Mouse (Mus musculus) monocyte, adult 5-6 weeks (primary cell): ENCODE data around the gene Olfr713. TPM values are rescaled to one million over a fixed set of nuclear protein-coding genes. Genes with fewer than 3 reads are reported as not detected.
A peak's percentile ranks its signal among the peaks of the same experiment; 100 is the strongest.

Source experiments
- ATAC-seq: fragments of 153-309, 156-312 bp; replicated peaks from 2 replicates; pipeline ENCODE4 v1.8.0; 2017; ENCODE audit warnings: mild to moderate bottlenecking; ENCODE audit not compliant: low TSS enrichment, insufficient number of reproducible peaks, severe bottlenecking, poor library complexity, low FRiP score
- total RNA-seq: library from RNA; stranded (forward); fragments of 200-1000, 200-491, 200-594 nt; gene quantifications from 3 replicates; pipeline ENCODE4 v1.2.3, GENCODE M21; 2017

The Olfr713 gene
- total RNA-seq: not detected in 3 replicates

- ATAC-seq: no peak
These were observed at the start of gene Olfr713 for GRCm38 (mm10) chr7:107030874-107031273. Gene Olfr713, plus strand, starts transcription at chr7:107031174.

- ATAC-seq: no peak
These were observed 45.7 kb upstream of the Olfr713 start for GRCm38 (mm10) chr7:106985236-106985635.

GRCm38 (mm10) chr7:107000798-107001197, 30.2 kb upstream of the Olfr713 start:
- no peak for ATAC-seq

GRCm38 (mm10) chr7:107004169-107004568, 26.8 kb upstream of the Olfr713 start:
- no peak for ATAC-seq

GRCm38 (mm10) chr7:107005972-107006371, 25.0 kb upstream of the Olfr713 start, which contains the start of gene Olfr2:
Gene Olfr2, minus strand, starts transcription at chr7:107006072.
- no peak for ATAC-seq

- ATAC-seq: no peak
These were observed 9.1 kb downstream of the Olfr713 start for GRCm38 (mm10) chr7:107039934-107040563.

- ATAC-seq: no peak
These were observed 12.2 kb downstream of the Olfr713 start for GRCm38 (mm10) chr7:107043136-107043535.

GRCm38 (mm10) chr7:107044407-107044806, 13.4 kb downstream of the Olfr713 start:
- ATAC-seq: peak; percentile 78

GRCm38 (mm10) chr7:107045833-107046232, 14.9 kb downstream of the Olfr713 start:
- ATAC-seq: 0 out of 2 replicates have a peak, but pooled peaks have one; percentile 56

- no peak for ATAC-seq
These were observed 16.6 kb downstream of the Olfr713 start for GRCm38 (mm10) chr7:107047578-107047977.

GRCm38 (mm10) chr7:107070681-107071080, 39.7 kb downstream of the Olfr713 start, which contains the start of gene Olfr714:
Gene Olfr714, plus strand, starts transcription at chr7:107070981.
- no peak for ATAC-seq

Other genes starting within 250 kb of the Olfr713 start
- not detected in 3 replicates for gene Olfr699, start 238.0 kb upstream of the Olfr713 start, total RNA-seq
- not detected in 3 replicates for gene Olfr700, start 222.3 kb upstream of the Olfr713 start, total RNA-seq
- gene Olfr701, start 217.0 kb upstream of the Olfr713 start, total RNA-seq: not detected in 3 replicates
- gene Olfr702, start 197.3 kb upstream of the Olfr713 start, total RNA-seq: not detected in 3 replicates
- not detected in 3 replicates for gene Olfr703, start 187.8 kb upstream of the Olfr713 start, total RNA-seq
- not detected in 3 replicates for gene Olfr704, start 168.0 kb upstream of the Olfr713 start, total RNA-seq
- gene Olfr705, start 154.3 kb upstream of the Olfr713 start, total RNA-seq: not detected in 3 replicates
- gene Olfr706, start 143.0 kb upstream of the Olfr713 start, total RNA-seq: not detected in 3 replicates
- gene Olfr707, start 129.9 kb upstream of the Olfr713 start, total RNA-seq: not detected in 3 replicates
- gene Olfr1532-ps1, start 123.2 kb upstream of the Olfr713 start, total RNA-seq: not detected in 3 replicates
- not detected in 3 replicates for gene Olfr709-ps1, start 99.0 kb upstream of the Olfr713 start, total RNA-seq
- gene Olfr710, start 82.9 kb upstream of the Olfr713 start, total RNA-seq: not detected in 3 replicates
- not detected in 3 replicates for gene Olfr6, start 67.2 kb upstream of the Olfr713 start, total RNA-seq
- not detected in 3 replicates for gene Olfr711, start 55.7 kb upstream of the Olfr713 start, total RNA-seq
- not detected in 3 replicates for gene Olfr2, start 25.1 kb upstream of the Olfr713 start, total RNA-seq
- gene Olfr714, start 39.8 kb downstream of the Olfr713 start, total RNA-seq: not detected in 3 replicates
- gene Olfr17, start 62.0 kb downstream of the Olfr713 start, total RNA-seq: not detected in 3 replicates
- gene Olfr715b, start 79.2 kb downstream of the Olfr713 start, total RNA-seq: not detected in 3 replicates
- not detected in 3 replicates for gene Olfr715, start 99.9 kb downstream of the Olfr713 start, total RNA-seq
- gene Olfr716, start 107.2 kb downstream of the Olfr713 start, total RNA-seq: not detected in 3 replicates
- gene Nlrp14, start 135.8 kb downstream of the Olfr713 start, total RNA-seq: not detected in 3 replicates
- gene Rbmxl2, start 178.3 kb downstream of the Olfr713 start, total RNA-seq: not detected in 3 replicates